Mouse (Mus musculus) spleen, adult 2 months (tissue): ENCODE data around the gene Kcnip2.

ENCODE experiments used
- CTCF ChIP-seq: fragments of 200-500 bp; IDR thresholded peaks from 2 replicates; pipeline ENCODE4 v1.5.1; 2011; ENCODE audit warnings: mild to moderate bottlenecking, inconsistent platforms; ENCODE audit not compliant: insufficient read depth, insufficient read length, insufficient replicate concordance; ENCODE audit errors: extremely low read depth
- POLR2A ChIP-seq: fragments of 200-500 bp; IDR thresholded peaks from 2 replicates; pipeline ENCODE4 v1.6.1; 2011; ENCODE audit warnings: low read depth, low read length, inconsistent platforms

GRCm38 (mm10) chr19:45796879-45797278 is 19.0 kb downstream of the Kcnip2 start:
- TF ChIP-seq POLR2A: no peak
- TF ChIP-seq CTCF: no peak
